Mouse (Mus musculus) adrenal gland (tissue): ENCODE measurements around the gene Rgma.

Source experiments
- intact Hi-C: fragments of 180-260 bp; cut with DNase I; formaldehyde crosslinking; loops from one replicate; pipeline ENCODE4 v1.15.1; 2025

Gene Rgma

GRCm38 (mm10) chr7:73427794-73428193 lies 52.5 kb downstream of the Rgma start:
- intact Hi-C loops = no loop called here

- intact Hi-C loops = no loop called here
These were observed 53.2 kb downstream of the Rgma start for GRCm38 (mm10) chr7:73428525-73428924.

- intact Hi-C loops = no loop called here
These were observed 58.5 kb downstream of the Rgma start for GRCm38 (mm10) chr7:73433637-73434335.

GRCm38 (mm10) chr7:73434336-73434677 lies 59.0 kb downstream of the Rgma start:
- intact Hi-C loops = no loop called here

- intact Hi-C loops = loop anchor here (5.0 kb wide), 1 partner anchor 197 kb away; no protein-coding TSS in a partner anchor
These were observed 60.4 kb downstream of the Rgma start for GRCm38 (mm10) chr7:73435685-73436084.

- intact Hi-C loops = no loop called here
These were observed 66.5 kb downstream of the Rgma start for GRCm38 (mm10) chr7:73441802-73442201.

GRCm38 (mm10) chr7:73442246-73442645 lies 66.9 kb downstream of the Rgma start:
- intact Hi-C loops = no loop called here

- intact Hi-C loops = no loop called here
These were observed 76.3 kb downstream of the Rgma start for GRCm38 (mm10) chr7:73451594-73451993.

- intact Hi-C loops = no loop called here
These were observed 77.0 kb downstream of the Rgma start for GRCm38 (mm10) chr7:73452187-73452808.

GRCm38 (mm10) chr7:73454113-73454512 lies 78.8 kb downstream of the Rgma start:
- intact Hi-C loops = no loop called here

- intact Hi-C loops = no loop called here
These were observed 88.2 kb downstream of the Rgma start for GRCm38 (mm10) chr7:73463546-73463945.

GRCm38 (mm10) chr7:73467741-73468140 lies 92.4 kb downstream of the Rgma start:
- intact Hi-C loops = no loop called here
